Mouse (Mus musculus): ENCODE data around the gene Cdkal1.

DNA sequence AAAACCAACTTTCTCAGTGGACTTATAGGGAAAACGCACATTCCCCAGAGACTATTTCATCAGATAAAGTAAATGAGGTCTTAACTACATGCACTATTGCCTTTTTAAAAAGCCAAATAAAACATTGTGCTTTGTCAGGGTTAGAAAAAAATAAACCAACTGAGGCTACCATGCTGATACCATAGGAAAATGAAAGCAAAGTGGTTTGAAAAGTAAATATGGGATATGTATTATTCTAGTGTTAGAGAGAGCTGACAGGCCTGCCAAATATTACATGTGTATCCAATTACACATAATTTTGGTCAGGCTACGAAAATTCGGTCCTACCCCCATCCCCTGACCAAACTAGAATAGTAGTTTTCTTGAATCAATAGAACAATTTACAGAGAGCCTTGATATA is 184.8 kb downstream of the Cdkal1 start:
- TF ChIP-seq CTCF (IDR thresholded peaks at IDR 0.05; ENCODE audit: low read depth), result no peak
- no peak for TF ChIP-seq EP300 (optimal IDR thresholded peaks at IDR 0.05)
